9 mouse cellular contexts compared by ENCODE assay signal in genomic region chr14:50352438-50352837, GRCm38 (mm10). TPM values are rescaled to one million over a fixed set of nuclear protein-coding genes. Genes with fewer than 3 reads are reported as not detected.
DNase-seq lines count a peak whose midpoint lies in the region; ATAC-seq lines count a peak whose summit lies in the region.
"Had no signal": no experiment of that assay in that cellular context is flagged by ENCODE, and none has a peak within 500 bp of the region (broad histone marks: within the 10 kb centered on the region; RNA-seq: fewer than 3 reads in every experiment).

No protein-coding gene starts in this region.

- 43% methylated on average over 3 of the region's 3 CpGs for WGBS in hindbrain, embryonic 11.5 days
- 41% methylated on average over 3 of the region's 3 CpGs for WGBS in hindbrain, embryonic 13.5 days
- WGBS in embryonic facial prominence, embryonic 11.5 days, result 50% methylated on average over 3 of the region's 3 CpGs

- H3K4me2 ChIP-seq in hindbrain, embryonic 11.5 days (replicated peaks; ENCODE audit: low read depth, low read length), result no peak overlapping the region
- H3K4me2 ChIP-seq in hindbrain, embryonic 13.5 days, result no peak overlapping the region
- H3K4me2 ChIP-seq in embryonic facial prominence, embryonic 11.5 days (ENCODE audit: low read depth, low read length), result no peak overlapping the region

- no peaks in the 10 kb centered on the region for H3K27me3 ChIP-seq in hindbrain, embryonic 11.5 days (ENCODE audit: control insufficient read depth, insufficient read depth, low read length)
- no peaks in the 10 kb centered on the region for H3K27me3 ChIP-seq in hindbrain, embryonic 13.5 days
- no peaks in the 10 kb centered on the region for H3K27me3 ChIP-seq in embryonic facial prominence, embryonic 11.5 days (ENCODE audit: control insufficient read depth, insufficient read depth, low read length)

- no peak overlapping the region for H3K27ac ChIP-seq in hindbrain, embryonic 11.5 days (ENCODE audit: low read depth, low read length)
- no peak overlapping the region for H3K27ac ChIP-seq in hindbrain, embryonic 13.5 days
- H3K27ac ChIP-seq in embryonic facial prominence, embryonic 11.5 days (replicated peaks; ENCODE audit: low read depth, low read length), result no peak overlapping the region
- H3K27ac ChIP-seq: heart, embryonic 10.5 days had no signal

- H3K36me3 ChIP-seq in hindbrain, embryonic 11.5 days (ENCODE audit: control insufficient read depth, insufficient read depth, low read length), result no peaks in the 10 kb centered on the region
- no peaks in the 10 kb centered on the region for H3K36me3 ChIP-seq in hindbrain, embryonic 13.5 days
- no peaks in the 10 kb centered on the region for H3K36me3 ChIP-seq in embryonic facial prominence, embryonic 11.5 days (replicated peaks; ENCODE audit: control insufficient read depth, insufficient read depth, low read depth, low read length)
- H3K36me3 ChIP-seq: heart, embryonic 10.5 days had no signal

- H3K9ac ChIP-seq in hindbrain, embryonic 11.5 days (ENCODE audit: low read depth, low read length), result no peak overlapping the region
- no peak overlapping the region for H3K9ac ChIP-seq in hindbrain, embryonic 13.5 days
- no peak overlapping the region for H3K9ac ChIP-seq in embryonic facial prominence, embryonic 11.5 days (replicated peaks; ENCODE audit: low read length)

- peak; percentile 17 for DNase-seq in hindbrain, embryonic 11.5 days (ENCODE audit: low spot score)
- DNase-seq in thymus, postnatal 4 days, result peak; percentile 39
- no peak for DNase-seq in thymus, postnatal 25 days
- DNase-seq in embryonic facial prominence, embryonic 11.5 days (ENCODE audit: low spot score), result peak; percentile 5
- DNase-seq in spleen, postnatal 14 days (ENCODE audit: low spot score in 2 of 2), result no peak
- no peak for DNase-seq in urinary bladder, postnatal 4 days (ENCODE audit: low spot score in 2 of 2)
- no peak for DNase-seq in gastrocnemius, postnatal 25 days

- H3K4me3 ChIP-seq in hindbrain, embryonic 11.5 days (ENCODE audit: low read depth, low read length), result no peak overlapping the region
- no peak overlapping the region for H3K4me3 ChIP-seq in hindbrain, embryonic 13.5 days
- no peak overlapping the region for H3K4me3 ChIP-seq in embryonic facial prominence, embryonic 11.5 days (ENCODE audit: low read depth, low read length)
- H3K4me3 ChIP-seq: heart, embryonic 10.5 days had no signal

- no peaks in the 10 kb centered on the region for H3K9me3 ChIP-seq in hindbrain, embryonic 11.5 days (ENCODE audit: control insufficient read depth, low read length)
- no peaks in the 10 kb centered on the region for H3K9me3 ChIP-seq in hindbrain, embryonic 13.5 days
- H3K9me3 ChIP-seq in embryonic facial prominence, embryonic 11.5 days (replicated peaks; ENCODE audit: control insufficient read depth, low read length), result no peaks in the 10 kb centered on the region
- H3K9me3 ChIP-seq: heart, embryonic 10.5 days had no signal

- no peaks in the 10 kb centered on the region for H3K4me1 ChIP-seq in hindbrain, embryonic 11.5 days (replicated peaks; ENCODE audit: control insufficient read depth, insufficient read depth, low read length)
- no peaks in the 10 kb centered on the region for H3K4me1 ChIP-seq in hindbrain, embryonic 13.5 days (replicated peaks)
- no peaks in the 10 kb centered on the region for H3K4me1 ChIP-seq in embryonic facial prominence, embryonic 11.5 days (ENCODE audit: control insufficient read depth, insufficient read depth, low read length)
- H3K4me1 ChIP-seq: heart, embryonic 10.5 days had no signal

- no peak for ATAC-seq in hindbrain, embryonic 11.5 days (ENCODE audit: low FRiP score)
- no peak for ATAC-seq in hindbrain, embryonic 13.5 days (ENCODE audit: low FRiP score)
- no peak for ATAC-seq in embryonic facial prominence, embryonic 11.5 days (replicated peaks; ENCODE audit: insufficient number of reproducible peaks, low FRiP score, low TSS enrichment, low read depth)

RNA-seq across cellular contexts. Expression of gene Olfr735, which starts 3.8 kb away (rescaled TPM):
- not detected in 2 replicates for polyA plus RNA-seq in hindbrain, embryonic 11.5 days (2014; fragmentation: Nextera tagmentation; extraction: Ambion mirVana)
- not detected in 2 replicates for polyA plus RNA-seq in hindbrain, embryonic 13.5 days (2015; fragmentation: Nextera tagmentation; extraction: Ambion mirVana)
- not detected in 2 replicates for polyA plus RNA-seq in embryonic facial prominence, embryonic 11.5 days (2014; fragmentation: Nextera tagmentation; extraction: Ambion mirVana)
- not detected for total RNA-seq in gastrocnemius, postnatal 25 days (2021)
- polyA plus RNA-seq: heart, embryonic 10.5 days had no signal

RNA-seq across cellular contexts. Expression of gene Tlr11, which starts 5.3 kb away (rescaled TPM):
- not detected in 2 replicates for polyA plus RNA-seq in hindbrain, embryonic 11.5 days (2014; fragmentation: Nextera tagmentation; extraction: Ambion mirVana)
- not detected in 2 replicates for polyA plus RNA-seq in hindbrain, embryonic 13.5 days (2015; fragmentation: Nextera tagmentation; extraction: Ambion mirVana)
- polyA plus RNA-seq in embryonic facial prominence, embryonic 11.5 days (2014; fragmentation: Nextera tagmentation; extraction: Ambion mirVana), result not detected in 2 replicates
- total RNA-seq in gastrocnemius, postnatal 25 days (2021), result not detected
- polyA plus RNA-seq: heart, embryonic 10.5 days had no signal

RNA-seq across cellular contexts. Expression of gene Olfr734, which starts 25.9 kb away (rescaled TPM):
- polyA plus RNA-seq in hindbrain, embryonic 11.5 days (2014; fragmentation: Nextera tagmentation; extraction: Ambion mirVana), result not detected in 2 replicates
- not detected in 2 replicates for polyA plus RNA-seq in hindbrain, embryonic 13.5 days (2015; fragmentation: Nextera tagmentation; extraction: Ambion mirVana)
- not detected in 2 replicates for polyA plus RNA-seq in embryonic facial prominence, embryonic 11.5 days (2014; fragmentation: Nextera tagmentation; extraction: Ambion mirVana)
- total RNA-seq in gastrocnemius, postnatal 25 days (2021), result not detected
- polyA plus RNA-seq: heart, embryonic 10.5 days had no signal

RNA-seq across cellular contexts. Expression of gene Olfr736, which starts 28.5 kb away (rescaled TPM):
- polyA plus RNA-seq in hindbrain, embryonic 11.5 days (2014; fragmentation: Nextera tagmentation; extraction: Ambion mirVana), result not detected in 2 replicates
- not detected in 2 replicates for polyA plus RNA-seq in hindbrain, embryonic 13.5 days (2015; fragmentation: Nextera tagmentation; extraction: Ambion mirVana)
- polyA plus RNA-seq in embryonic facial prominence, embryonic 11.5 days (2014; fragmentation: Nextera tagmentation; extraction: Ambion mirVana), result not detected in 2 replicates
- total RNA-seq in gastrocnemius, postnatal 25 days (2021), result not detected
- polyA plus RNA-seq: heart, embryonic 10.5 days had no signal

RNA-seq across cellular contexts. Expression of gene Olfr733, which starts 51.1 kb away (rescaled TPM):
- not detected in 2 replicates for polyA plus RNA-seq in hindbrain, embryonic 11.5 days (2014; fragmentation: Nextera tagmentation; extraction: Ambion mirVana)
- not detected in 2 replicates for polyA plus RNA-seq in hindbrain, embryonic 13.5 days (2015; fragmentation: Nextera tagmentation; extraction: Ambion mirVana)
- not detected in 2 replicates for polyA plus RNA-seq in embryonic facial prominence, embryonic 11.5 days (2014; fragmentation: Nextera tagmentation; extraction: Ambion mirVana)
- total RNA-seq in gastrocnemius, postnatal 25 days (2021), result not detected
- polyA plus RNA-seq: heart, embryonic 10.5 days had no signal

Comparison
In these comparisons a context has a peak if more than half of its experiments do, and no peak if none do; other contexts are left out.
1. DNase-seq: peak in hindbrain, embryonic 11.5 days (single experiment), thymus, postnatal 4 days (single experiment) and embryonic facial prominence, embryonic 11.5 days (single experiment); none in thymus, postnatal 25 days (single experiment), spleen, postnatal 14 days (0 of 2), urinary bladder, postnatal 4 days (0 of 2) and gastrocnemius, postnatal 25 days (single experiment).